ENCODE assay signal across 16 mouse cellular contexts in genomic region chr10:3440722-3441471, GRCm38 (mm10).
A peak's percentile ranks its signal among the peaks of the same experiment; 100 is the strongest.
DNase-seq lines count a peak whose midpoint lies in the region; ATAC-seq lines count a peak whose summit lies in the region.
"Had no signal": no experiment of that assay in that cellular context is flagged by ENCODE, and none has a peak within 500 bp of the region (broad histone marks: within the 10 kb centered on the region; RNA-seq: fewer than 3 reads in every experiment).

No protein-coding gene starts in this region.

- no peak overlapping the region for H3K4me3 ChIP-seq in neural tube, embryonic 15.5 days (replicated peaks)
- H3K4me3 ChIP-seq: embryonic facial prominence, embryonic 13.5 days; layer of hippocampus, adult 2 months; limb, embryonic 12.5 days had no signal

- H3K9me3 ChIP-seq in neural tube, embryonic 15.5 days (replicated peaks) = no peaks in the 10 kb centered on the region
- H3K9me3 ChIP-seq: limb, embryonic 12.5 days had no signal

- 63% methylated on average over 2 of the region's 2 CpGs for WGBS in neural tube, embryonic 15.5 days

- H3K4me1 ChIP-seq in neural tube, embryonic 15.5 days = no peaks in the 10 kb centered on the region
- H3K4me1 ChIP-seq: embryonic facial prominence, embryonic 13.5 days; limb, embryonic 12.5 days had no signal

- H3K36me3 ChIP-seq in neural tube, embryonic 15.5 days = peaks cover 3% of the 10 kb centered on the region; the same call in 1 of the 2 replicates
- H3K36me3 ChIP-seq: embryonic facial prominence, embryonic 13.5 days; limb, embryonic 12.5 days had no signal

- no peak overlapping the region for H3K9ac ChIP-seq in neural tube, embryonic 15.5 days (replicated peaks)
- H3K9ac ChIP-seq: embryonic facial prominence, embryonic 13.5 days; limb, embryonic 12.5 days had no signal

- H3K27ac ChIP-seq in neural tube, embryonic 15.5 days (replicated peaks) = no peak overlapping the region
- H3K27ac ChIP-seq: embryonic facial prominence, embryonic 13.5 days; layer of hippocampus, adult 2 months; limb, embryonic 12.5 days had no signal

- DNase-seq in frontal cortex, postnatal 36 days (ENCODE audit: low spot score in 2 of 2) = peak; percentile 7 to 32
- no peak for DNase-seq in frontal cortex, postnatal 25 days (ENCODE audit: low spot score in 2 of 2)
- DNase-seq in neural tube, embryonic 10.5 days (ENCODE audit: extremely low spot score, low spot score) = no peak
- DNase-seq in cerebellum, adult 9-10 months = peak; percentile 84
- peak; percentile 9 to 14 for DNase-seq in layer of hippocampus, postnatal 36 days
- DNase-seq in spleen, postnatal 14 days (ENCODE audit: low spot score in 2 of 2) = no peak
- no peak for DNase-seq in embryo, embryonic 10 days (ENCODE audit: low spot score)
- DNase-seq: adrenal gland, postnatal 10 days; B cell, adult 2 months; lung, postnatal 36 days; thymus, adult 18-20 months had no signal

- no peak overlapping the region for H3K4me2 ChIP-seq in neural tube, embryonic 15.5 days
- H3K4me2 ChIP-seq: embryonic facial prominence, embryonic 13.5 days; limb, embryonic 12.5 days; midbrain, embryonic 11.5 days had no signal

- peak; percentile 53; the same call in 1 of the 2 replicates for ATAC-seq in neural tube, embryonic 15.5 days (ENCODE audit: low FRiP score)

- H3K27me3 ChIP-seq in neural tube, embryonic 15.5 days (replicated peaks) = no peaks in the 10 kb centered on the region
- H3K27me3 ChIP-seq: embryonic facial prominence, embryonic 13.5 days; limb, embryonic 12.5 days had no signal

Comparison
In these comparisons a context has a peak if more than half of its experiments do, and no peak if none do; other contexts are left out.
1. DNase-seq: peak in frontal cortex, postnatal 36 days (2 of 2), cerebellum, adult 9-10 months (single experiment) and layer of hippocampus, postnatal 36 days (2 of 2); none in frontal cortex, postnatal 25 days (0 of 2), neural tube, embryonic 10.5 days (single experiment), spleen, postnatal 14 days (0 of 2) and embryo, embryonic 10 days (single experiment).